Mouse (Mus musculus) layer of hippocampus, adult 2 months (tissue): ENCODE measurements around the gene Col25a1. TPM values are rescaled to one million over a fixed set of nuclear protein-coding genes. Genes with fewer than 3 reads are reported as not detected.
A peak's percentile ranks its signal among the peaks of the same experiment; 100 is the strongest.

Experiments
- DNase-seq, 2 experiments: peaks; one replicate each; pipeline ENCODE4 v3.0.0; 2022; ENCODE audit warnings: low spot score in 2 of 2
- H3K27ac ChIP-seq: fragments of 200-600 bp; 2 replicates; pipeline ENCODE4 v1.8.1; 2022
- H3K4me3 ChIP-seq: fragments of 200-600 bp; 2 replicates; pipeline ENCODE4 v1.8.1; 2022; ENCODE audit warnings: mild to moderate bottlenecking
- CTCF ChIP-seq: fragments of 200-600 bp; conservative IDR thresholded peaks from 2 replicates; pipeline ENCODE4 v1.8.1; 2022; ENCODE audit warnings: antibody characterized with exemption, mild to moderate bottlenecking, moderate library complexity
- total RNA-seq, 2 experiments: library from RNA; stranded (reverse); gene quantifications; 2 replicates each; pipeline ENCODE4 v1.2.3; 2021

Gene Col25a1
- total RNA-seq, 2 experiments from 2014 or later: 75.1 to 77.8 TPM

GRCm38 (mm10) chr3:130278298-130279050, 147.2 kb downstream of the Col25a1 start:
- DNase-seq: no peak
- Histone ChIP-seq H3K4me3 (no peak overlapping the region), H3K27ac (no peak overlapping the region)
- no peak for TF ChIP-seq CTCF

- Histone ChIP-seq H3K27ac (peak overlapping the region; percentile 2; the same call in 1 of the 2 replicates), H3K4me3 (no peak overlapping the region)
- TF ChIP-seq CTCF: no peak
- no peak for DNase-seq
Observed at GRCm38 (mm10) chr3:130283011-130283760, 151.9 kb downstream of the Col25a1 start.

GRCm38 (mm10) chr3:130288102-130288501, 156.8 kb downstream of the Col25a1 start:
- Histone ChIP-seq H3K4me3 (no peak overlapping the region), H3K27ac (no peak overlapping the region)
- TF ChIP-seq CTCF: no peak
- DNase-seq: no peak

GRCm38 (mm10) chr3:130288756-130289155, 157.5 kb downstream of the Col25a1 start:
- no peak for TF ChIP-seq CTCF
- Histone ChIP-seq H3K4me3 (no peak overlapping the region), H3K27ac (no peak overlapping the region)
- no peak for DNase-seq

GRCm38 (mm10) chr3:130289220-130289619, 157.9 kb downstream of the Col25a1 start:
- no peak overlapping the region for H3K4me3 ChIP-seq
- no peak for DNase-seq
- no peak overlapping the region for H3K27ac ChIP-seq
- no peak for TF ChIP-seq CTCF

GRCm38 (mm10) chr3:130290175-130290574, 158.9 kb downstream of the Col25a1 start:
- DNase-seq: no peak
- no peak overlapping the region for H3K4me3 ChIP-seq
- no peak overlapping the region for H3K27ac ChIP-seq

GRCm38 (mm10) chr3:130290672-130291071, 159.4 kb downstream of the Col25a1 start:
- TF ChIP-seq CTCF: no peak
- H3K27ac ChIP-seq: no peak overlapping the region
- no peak overlapping the region for H3K4me3 ChIP-seq
- no peak for DNase-seq

More at GRCm38 (mm10) chr3:130290175-130290574, 158.9 kb downstream of the Col25a1 start:
- no peak for TF ChIP-seq CTCF

- Histone ChIP-seq H3K27ac (no peak overlapping the region), H3K4me3 (no peak overlapping the region)
- no peak for TF ChIP-seq CTCF
- no peak for DNase-seq
Observed at GRCm38 (mm10) chr3:130291926-130292325, 160.6 kb downstream of the Col25a1 start.

GRCm38 (mm10) chr3:130300530-130300929, 169.2 kb downstream of the Col25a1 start:
- DNase-seq: no peak
- Histone ChIP-seq H3K27ac (no peak overlapping the region), H3K4me3 (no peak overlapping the region)
- TF ChIP-seq CTCF: no peak

- TF ChIP-seq CTCF: no peak
- no peak overlapping the region for H3K27ac ChIP-seq
- no peak for DNase-seq
- H3K4me3 ChIP-seq: no peak overlapping the region
Observed at GRCm38 (mm10) chr3:130303597-130303996, 172.3 kb downstream of the Col25a1 start.

- Histone ChIP-seq H3K27ac (no peak overlapping the region), H3K4me3 (no peak overlapping the region)
- DNase-seq: no peak
- TF ChIP-seq CTCF: no peak
Observed at GRCm38 (mm10) chr3:130304827-130305226, 173.5 kb downstream of the Col25a1 start.

- no peak for TF ChIP-seq CTCF
- DNase-seq: no peak
- Histone ChIP-seq H3K4me3 (no peak overlapping the region), H3K27ac (no peak overlapping the region)
Observed at GRCm38 (mm10) chr3:130305686-130306085, 174.4 kb downstream of the Col25a1 start.

GRCm38 (mm10) chr3:130309277-130309676, 178.0 kb downstream of the Col25a1 start:
- TF ChIP-seq CTCF: no peak
- Histone ChIP-seq H3K4me3 (no peak overlapping the region), H3K27ac (no peak overlapping the region)
- no peak for DNase-seq
